Mouse (Mus musculus) A20 (cell line): ENCODE measurements around the gene Commd2.

ENCODE experiments used
- DNase-seq: peaks from one replicate; pipeline ENCODE4 v3.0.0-alpha.2; 2011; ENCODE audit warnings: low read depth, low spot score

Gene Commd2

DNA sequence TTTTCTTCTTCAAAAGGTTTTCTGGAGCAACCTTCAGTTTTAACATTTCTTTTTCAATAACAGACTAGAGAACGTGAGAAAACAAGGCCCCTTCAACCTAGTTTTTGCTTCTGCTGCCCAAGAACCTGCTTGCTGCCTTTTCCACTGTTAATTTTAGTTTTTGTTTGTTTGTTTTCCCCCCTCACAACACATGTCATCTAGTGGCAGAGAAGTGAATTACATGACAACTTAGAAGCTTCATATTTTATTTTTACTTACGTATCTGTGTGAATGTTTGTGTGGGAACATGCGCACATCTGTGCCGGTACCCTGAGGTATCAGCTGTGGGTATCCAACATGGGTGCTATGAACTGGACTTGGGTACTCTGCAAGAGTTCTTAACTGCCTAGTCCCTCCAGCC is 35.9 kb downstream of the Commd2 start:
- no peak for DNase-seq

- no peak for DNase-seq
Observed at GRCm38 (mm10) chr3:57612430-57612997, 39.0 kb downstream of the Commd2 start.

DNA sequence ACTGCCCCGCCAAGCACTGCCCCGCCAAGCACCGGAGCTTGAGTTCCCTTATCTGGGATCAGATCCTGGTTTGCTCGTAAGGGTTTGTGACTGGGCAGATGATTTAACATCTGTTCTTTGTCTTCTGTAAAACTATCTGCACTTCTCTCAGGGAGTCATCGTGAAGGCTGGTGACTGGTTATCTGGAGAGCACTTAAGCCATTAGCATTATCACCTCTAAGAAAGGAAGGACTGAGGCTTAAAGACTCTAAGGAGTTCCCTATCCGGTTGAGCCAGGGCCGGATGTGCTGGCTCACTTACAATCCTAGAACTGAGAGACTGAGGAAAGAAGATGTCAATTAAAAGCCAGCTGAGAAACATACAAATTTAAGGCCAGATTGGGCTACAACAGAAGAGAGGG is 39.7 kb downstream of the Commd2 start:
- DNase-seq: no peak

GRCm38 (mm10) chr3:57604618-57605015 is 46.9 kb downstream of the Commd2 start:
- no peak for DNase-seq

DNA sequence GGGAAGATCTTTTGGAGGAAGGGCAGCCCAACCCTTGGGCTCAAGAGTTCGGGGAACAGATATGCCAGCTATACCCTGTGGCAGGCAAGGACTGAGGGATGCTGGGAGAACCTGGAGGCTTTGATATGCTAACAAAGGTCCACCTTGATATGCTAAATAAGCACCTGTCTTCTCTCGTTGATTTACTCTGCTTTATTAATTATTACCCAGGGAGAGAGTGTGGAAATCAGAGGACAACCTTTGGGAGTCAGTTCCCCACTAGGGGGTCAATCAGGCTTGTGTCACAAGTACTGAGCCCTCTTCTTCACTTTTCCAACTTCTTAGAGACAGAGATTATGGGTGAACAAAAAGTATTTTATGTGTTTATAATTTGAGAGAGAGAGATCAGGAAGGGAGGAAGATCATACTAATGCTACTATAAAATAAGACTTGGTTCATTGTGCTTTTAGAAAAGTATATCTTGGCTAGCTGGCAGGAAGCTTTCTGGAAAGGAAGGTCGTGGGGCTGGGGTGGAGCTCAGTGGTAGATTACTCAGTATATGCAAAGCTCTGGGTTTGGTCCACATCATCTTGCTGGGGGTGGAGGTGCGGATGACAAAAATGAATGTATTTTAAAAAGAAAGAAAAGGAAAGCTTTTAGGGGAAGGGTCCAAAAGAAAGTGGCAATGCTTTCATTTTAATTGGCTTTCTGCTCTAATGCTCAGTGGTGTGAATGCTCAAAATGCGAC is 47.5 kb downstream of the Commd2 start:
- no peak for DNase-seq

GRCm38 (mm10) chr3:57602610-57603009 is 48.9 kb downstream of the Commd2 start:
- DNase-seq: no peak

- DNase-seq: no peak
Observed at GRCm38 (mm10) chr3:57596566-57596965, 54.9 kb downstream of the Commd2 start.

DNA sequence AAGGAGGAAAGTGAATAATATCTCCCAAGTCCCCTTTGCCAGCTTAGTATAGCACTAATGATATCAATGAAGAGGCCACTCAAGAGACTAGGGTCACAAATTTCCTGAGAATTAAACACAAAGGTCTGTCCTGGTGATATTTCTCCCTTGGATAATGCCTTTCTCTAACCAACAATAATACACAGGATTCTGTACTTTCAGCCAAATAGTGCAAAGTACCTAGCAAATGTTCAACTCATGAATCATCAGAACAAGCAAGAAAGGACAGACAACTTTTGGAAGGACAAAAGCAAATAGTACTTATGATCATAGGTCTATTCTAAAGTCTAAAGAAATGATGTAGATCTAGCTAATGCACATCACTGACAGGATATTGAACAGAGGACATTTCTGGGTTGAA is 56.0 kb downstream of the Commd2 start:
- DNase-seq: no peak
